Mouse (Mus musculus): ENCODE measurements around the gene Lrrc20. TPM values are rescaled to one million over a fixed set of nuclear protein-coding genes. Genes with fewer than 3 reads are reported as not detected.
"Not testable (repeated sequence)": the region's sequence is repeated elsewhere in the genome, so short reads cannot be mapped to it uniquely, and the experiment has no call there.

Lrrc20 gene
- polyA plus RNA-seq, 1 experiment from 2014 or later, result 10.9 TPM

- H3K27me3 ChIP-seq, result peaks cover 31% of the 10 kb centered on the region
- H3K4me2 ChIP-seq (replicated peaks), result no peak overlapping the region
- 0 out of 2 replicates have a peak, but pooled peaks cover 6% of the 10 kb centered on the region for H3K4me1 ChIP-seq
- no peaks in the 10 kb centered on the region for H3K9me3 ChIP-seq
- WGBS, result 71% methylated on average over 9 of the region's 9 CpGs
- H3K9ac ChIP-seq, result no peak overlapping the region
- H3K4me3 ChIP-seq, result no peak overlapping the region
- H3K36me3 ChIP-seq, result no peaks in the 10 kb centered on the region
- no peak for ATAC-seq (ENCODE audit: insufficient number of reproducible peaks, insufficient read depth, low FRiP score, low TSS enrichment)
- H3K27ac ChIP-seq, result no peak overlapping the region
Observed at GRCm38 (mm10) chr10:61599556-61600114, 124.0 kb downstream of the Lrrc20 start.

- no peak overlapping the region for H3K4me2 ChIP-seq (replicated peaks)
- no peak overlapping the region for H3K9ac ChIP-seq
- no peak for ATAC-seq (ENCODE audit: insufficient number of reproducible peaks, insufficient read depth, low FRiP score, low TSS enrichment)
- no peaks in the 10 kb centered on the region for H3K4me1 ChIP-seq
- H3K4me3 ChIP-seq, result no peak overlapping the region
- peaks cover 5% of the 10 kb centered on the region; the same call in 1 of the 2 replicates for H3K27me3 ChIP-seq
- H3K36me3 ChIP-seq, result no peaks in the 10 kb centered on the region
- no peak overlapping the region for H3K27ac ChIP-seq
- WGBS, result 12% methylated on average over 14 of the region's 14 CpGs
- no peaks in the 10 kb centered on the region for H3K9me3 ChIP-seq
Observed at GRCm38 (mm10) chr10:61602283-61603033, 126.9 kb downstream of the Lrrc20 start.

GRCm38 (mm10) chr10:61604376-61605065 lies 128.9 kb downstream of the Lrrc20 start:
- Histone ChIP-seq H3K4me2 (replicated peaks) (no peak overlapping the region), H3K27me3 (no peaks in the 10 kb centered on the region), H3K9ac (no peak overlapping the region), H3K9me3 (no peaks in the 10 kb centered on the region), H3K4me3 (no peak overlapping the region), H3K36me3 (no peaks in the 10 kb centered on the region), H3K4me1 (no peaks in the 10 kb centered on the region), H3K27ac (no peak overlapping the region)
- WGBS, result 73% methylated on average over 10 of the region's 10 CpGs
- ATAC-seq (ENCODE audit: insufficient number of reproducible peaks, insufficient read depth, low FRiP score, low TSS enrichment), result no peak

- not testable (repeated sequence) for H3K4me2 ChIP-seq (replicated peaks); H3K4me1 ChIP-seq; H3K9ac ChIP-seq; H3K9me3 ChIP-seq; H3K27ac ChIP-seq; H3K4me3 ChIP-seq; H3K36me3 ChIP-seq; ATAC-seq (ENCODE audit: insufficient number of reproducible peaks, insufficient read depth, low FRiP score, low TSS enrichment); H3K27me3 ChIP-seq
- 61% methylated on average over 11 of the region's 11 CpGs for WGBS
Observed at GRCm38 (mm10) chr10:61605381-61605780, 129.8 kb downstream of the Lrrc20 start.

GRCm38 (mm10) chr10:61605851-61606250 lies 130.2 kb downstream of the Lrrc20 start:
- Histone ChIP-seq H3K27ac (no peak overlapping the region), H3K36me3 (no peaks in the 10 kb centered on the region), H3K4me2 (replicated peaks) (no peak overlapping the region), H3K27me3 (no peaks in the 10 kb centered on the region), H3K9me3 (no peaks in the 10 kb centered on the region), H3K9ac (no peak overlapping the region), H3K4me1 (no peaks in the 10 kb centered on the region), H3K4me3 (no peak overlapping the region)
- ATAC-seq (ENCODE audit: insufficient number of reproducible peaks, insufficient read depth, low FRiP score, low TSS enrichment), result no peak
- 13% methylated on average over 8 of the region's 8 CpGs for WGBS

GRCm38 (mm10) chr10:61608233-61608632 lies 132.6 kb downstream of the Lrrc20 start:
- H3K4me2 ChIP-seq (replicated peaks), result no peak overlapping the region
- H3K9me3 ChIP-seq, result no peaks in the 10 kb centered on the region
- no peak for ATAC-seq (ENCODE audit: insufficient number of reproducible peaks, insufficient read depth, low FRiP score, low TSS enrichment)
- no peaks in the 10 kb centered on the region for H3K27me3 ChIP-seq
- H3K36me3 ChIP-seq, result no peaks in the 10 kb centered on the region
- no peak overlapping the region for H3K27ac ChIP-seq
- no peak overlapping the region for H3K9ac ChIP-seq
- H3K4me3 ChIP-seq, result no peak overlapping the region
- H3K4me1 ChIP-seq, result no peaks in the 10 kb centered on the region

GRCm38 (mm10) chr10:61610650-61611235 lies 135.1 kb downstream of the Lrrc20 start:
- 45% methylated on average over 8 of the region's 8 CpGs for WGBS
- H3K4me2 ChIP-seq (replicated peaks), result no peak overlapping the region
- no peak for ATAC-seq (ENCODE audit: insufficient number of reproducible peaks, insufficient read depth, low FRiP score, low TSS enrichment)

GRCm38 (mm10) chr10:61614311-61614710 lies 138.7 kb downstream of the Lrrc20 start:
- no peak overlapping the region for H3K4me2 ChIP-seq (replicated peaks)
- no peak overlapping the region for H3K9ac ChIP-seq
- no peak overlapping the region for H3K4me3 ChIP-seq
- whole genome bisulfite sequencing, result 86% methylated on average over 7 of the region's 7 CpGs
- no peak for ATAC-seq (ENCODE audit: insufficient number of reproducible peaks, insufficient read depth, low FRiP score, low TSS enrichment)
- no peaks in the 10 kb centered on the region for H3K9me3 ChIP-seq
- no peak overlapping the region for H3K27ac ChIP-seq
- H3K36me3 ChIP-seq, result no peaks in the 10 kb centered on the region
- no peaks in the 10 kb centered on the region for H3K27me3 ChIP-seq
- H3K4me1 ChIP-seq, result no peaks in the 10 kb centered on the region

More at GRCm38 (mm10) chr10:61610650-61611235, 135.1 kb downstream of the Lrrc20 start:
- H3K4me1 ChIP-seq, result no peaks in the 10 kb centered on the region
- H3K27me3 ChIP-seq, result no peaks in the 10 kb centered on the region
- H3K36me3 ChIP-seq, result no peaks in the 10 kb centered on the region
- H3K9ac ChIP-seq, result no peak overlapping the region
- H3K9me3 ChIP-seq, result no peaks in the 10 kb centered on the region
- H3K4me3 ChIP-seq, result no peak overlapping the region
- no peak overlapping the region for H3K27ac ChIP-seq

- no peaks in the 10 kb centered on the region for H3K36me3 ChIP-seq
- ATAC-seq (ENCODE audit: insufficient number of reproducible peaks, insufficient read depth, low FRiP score, low TSS enrichment), result no peak
- no peak overlapping the region for H3K9ac ChIP-seq
- H3K4me2 ChIP-seq (replicated peaks), result no peak overlapping the region
- H3K27ac ChIP-seq, result no peak overlapping the region
- no peaks in the 10 kb centered on the region for H3K9me3 ChIP-seq
- WGBS, result 81% methylated on average over 2 of the region's 2 CpGs
- no peak overlapping the region for H3K4me3 ChIP-seq
- 0 out of 2 replicates have a peak, but pooled peaks cover 1% of the 10 kb centered on the region for H3K27me3 ChIP-seq
- no peaks in the 10 kb centered on the region for H3K4me1 ChIP-seq
Observed at GRCm38 (mm10) chr10:61618528-61618927, 142.9 kb downstream of the Lrrc20 start.

- Histone ChIP-seq H3K4me1 (peaks cover 11% of the 10 kb centered on the region), H3K9me3 (no peaks in the 10 kb centered on the region), H3K4me3 (no peak overlapping the region), H3K4me2 (replicated peaks) (no peak overlapping the region), H3K27me3 (peaks cover 29% of the 10 kb centered on the region), H3K9ac (no peak overlapping the region), H3K36me3 (no peaks in the 10 kb centered on the region), H3K27ac (no peak overlapping the region)
- WGBS, result 48% methylated on average over 9 of the region's 9 CpGs
- no peak for ATAC-seq (ENCODE audit: insufficient number of reproducible peaks, insufficient read depth, low FRiP score, low TSS enrichment)
Observed at GRCm38 (mm10) chr10:61621681-61622080, 146.1 kb downstream of the Lrrc20 start.

- H3K4me3 ChIP-seq; H3K27ac ChIP-seq; ATAC-seq (ENCODE audit: insufficient number of reproducible peaks, insufficient read depth, low FRiP score, low TSS enrichment); H3K36me3 ChIP-seq; H3K9ac ChIP-seq; H3K4me2 ChIP-seq (replicated peaks); H3K9me3 ChIP-seq: not testable (repeated sequence)
- Histone ChIP-seq H3K27me3 (peaks cover 31% of the 10 kb centered on the region), H3K4me1 (peaks cover 11% of the 10 kb centered on the region)
- 63% methylated on average over 3 of the region's 3 CpGs for WGBS
Observed at GRCm38 (mm10) chr10:61623874-61624273, 148.3 kb downstream of the Lrrc20 start.
